Mouse (Mus musculus) myocyte (in vitro differentiated cells): ENCODE results near the gene Triobp. TPM values are rescaled to one million over a fixed set of nuclear protein-coding genes. Genes with fewer than 3 reads are reported as not detected.
A peak's percentile ranks its signal among the peaks of the same experiment; 100 is the strongest.

Experiments used
- H3K27me3 ChIP-seq: one replicate; pipeline ENCODE4 v1.6.1; 2011; ENCODE audit not compliant: control insufficient read depth, insufficient read depth, insufficient read length
- H3K36me3 ChIP-seq: one replicate; pipeline ENCODE4 v1.6.1; 2011; ENCODE audit not compliant: control insufficient read depth, insufficient read depth
- H3K4me2 ChIP-seq: one replicate; pipeline ENCODE4 v1.6.1; 2011; ENCODE audit warnings: low read depth, control low read depth
- H3K4me3 ChIP-seq: one replicate; pipeline ENCODE4 v1.5.1; 2011; ENCODE audit warnings: mild to moderate bottlenecking, control low read depth, moderate library complexity
- H3K79me2 ChIP-seq: one replicate; pipeline ENCODE4 v1.6.1; 2011; ENCODE audit not compliant: control insufficient read depth, insufficient read depth
- H3ac ChIP-seq: one replicate; pipeline ENCODE4 v1.6.1; 2011; ENCODE audit not compliant: control insufficient read depth, insufficient read length
- MYOD1 ChIP-seq, 3 experiments: IDR thresholded peaks; one replicate each; pipeline ENCODE4 v1.6.1; 2011; ENCODE audit warnings: control low read depth in 2 of 3, low read depth in 2 of 3, mild to moderate bottlenecking in 2 of 3, moderate library complexity in 1 of 3; ENCODE audit not compliant: insufficient read length in 2 of 3, control insufficient read depth in 1 of 3
- POLR2A ChIP-seq: IDR thresholded peaks from one replicate; pipeline ENCODE4 v1.6.1; 2011; ENCODE audit warnings: low read depth, mild to moderate bottlenecking, control low read depth, moderate library complexity; ENCODE audit not compliant: insufficient read length
- POLR2AphosphoS2 ChIP-seq: IDR thresholded peaks from one replicate; pipeline ENCODE4 v1.6.1; 2011; ENCODE audit warnings: low read depth, control low read depth; ENCODE audit not compliant: insufficient read length
- polyA plus RNA-seq: library from polyadenylated mRNA; unstranded; fragments of >200 nt; fragmentation: generic; extraction: Trizol; gene quantifications from one replicate; pipeline ENCODE4 v1.2.1, GENCODE M21; 2012; ENCODE audit warnings: missing spikeins

Triobp gene
- polyA plus RNA-seq, 1 experiment = 19.9 TPM

DNA sequence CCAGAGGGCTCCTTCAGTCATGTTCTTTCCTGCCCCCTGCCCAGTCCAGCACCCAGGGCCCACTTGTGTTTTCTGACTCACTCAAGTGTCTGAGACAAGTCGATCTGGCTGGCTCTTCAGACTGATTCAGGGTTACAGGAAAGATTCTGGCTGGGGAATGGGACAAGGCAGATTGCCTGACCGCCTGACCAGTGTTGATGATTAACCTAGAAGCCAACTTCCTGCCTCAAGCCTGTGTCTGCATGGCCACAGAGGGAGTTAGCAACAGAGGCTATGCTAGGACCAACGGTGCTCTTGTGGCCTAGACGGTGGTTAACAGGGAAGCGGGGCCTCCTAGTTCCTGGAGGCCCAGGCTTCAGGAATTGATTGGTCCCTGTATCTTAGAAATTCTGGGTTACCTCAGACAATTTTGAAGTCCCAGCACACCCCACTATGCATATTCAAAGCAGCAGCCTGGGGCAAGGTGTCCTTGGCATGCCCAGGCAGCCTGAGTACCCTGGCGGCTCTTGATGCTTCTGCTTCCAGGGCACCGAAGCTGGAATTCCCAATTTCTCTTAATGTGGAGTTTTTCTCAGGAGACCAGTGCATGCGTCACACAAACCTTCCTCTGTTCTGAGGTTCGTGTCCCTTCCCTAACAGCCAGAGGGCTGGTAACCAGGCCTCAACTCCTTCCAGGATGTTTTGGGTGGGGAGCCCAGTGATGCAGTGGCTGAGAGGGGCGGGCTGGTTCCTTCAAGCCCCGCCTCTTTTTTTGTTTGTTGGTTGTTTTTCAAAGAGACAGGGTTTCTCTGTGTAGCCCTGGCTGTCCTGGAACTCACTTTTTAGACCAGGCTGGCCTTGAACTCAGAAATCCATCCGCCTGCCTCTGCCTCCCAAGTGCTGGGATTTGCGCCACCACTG, 104.2 kb downstream of the Triobp start:
- no peak overlapping the region for H3ac ChIP-seq
- peaks cover 26% of the 10 kb centered on the region for H3K36me3 ChIP-seq
- no peaks in the 10 kb centered on the region for H3K79me2 ChIP-seq
- H3K27me3 ChIP-seq = no peaks in the 10 kb centered on the region
- TF ChIP-seq POLR2A (no peak), POLR2AphosphoS2 (peak; percentile 82)
- H3K4me2 ChIP-seq = no peak overlapping the region
- no peak overlapping the region for H3K4me3 ChIP-seq

DNA sequence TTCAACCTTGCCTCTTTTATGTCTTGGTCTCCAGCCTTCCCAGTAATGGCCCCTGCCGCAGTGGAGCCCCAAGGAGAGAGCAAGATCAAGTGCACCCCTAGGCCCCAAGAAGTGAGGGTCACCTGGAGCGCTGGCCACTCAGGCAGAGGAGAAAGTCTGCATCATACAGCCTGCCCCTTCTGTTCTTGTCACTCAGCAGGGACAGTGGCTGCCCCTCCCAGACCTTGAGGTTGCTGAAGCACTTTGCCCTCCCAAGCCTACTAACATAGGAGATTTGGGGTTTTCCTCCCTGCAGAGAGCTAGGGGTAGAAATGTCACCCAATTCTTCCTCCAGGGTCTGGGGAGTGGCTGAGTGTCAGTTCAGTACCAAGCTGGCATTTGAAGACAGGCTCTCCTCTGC, 104.8 kb downstream of the Triobp start:
- TF ChIP-seq POLR2A = no peak
- peak in 2 of 3 experiments; percentile 52 to 53 for TF ChIP-seq MYOD1 (IDR thresholded peaks at IDR 0.05; ENCODE audit: control insufficient read depth in 1 of 3, insufficient read length in 2 of 3, low read depth in 2 of 3)
- H3K36me3 ChIP-seq = peaks cover 32% of the 10 kb centered on the region
- H3K79me2 ChIP-seq = no peaks in the 10 kb centered on the region
- no peak overlapping the region for H3ac ChIP-seq
- H3K4me2 ChIP-seq = no peak overlapping the region
- H3K4me3 ChIP-seq = no peak overlapping the region
- no peaks in the 10 kb centered on the region for H3K27me3 ChIP-seq

Other genes starting within 250 kb of the Triobp start
- 0.07 TPM for gene Elfn2, start 229.0 kb upstream of the Triobp start, polyA plus RNA-seq
- 0.06 TPM for gene Mfng, start 174.2 kb upstream of the Triobp start, polyA plus RNA-seq
- gene Card10, start 144.7 kb upstream of the Triobp start, polyA plus RNA-seq = 1.4 TPM
- 76.0 TPM for gene Cdc42ep1, start 105.1 kb upstream of the Triobp start, polyA plus RNA-seq
- 2.2 TPM for gene Lgals2, start 92.2 kb upstream of the Triobp start, polyA plus RNA-seq
- 89.3 TPM for gene Gga1, start 70.5 kb upstream of the Triobp start, polyA plus RNA-seq
- gene Gm49510, start 48.1 kb upstream of the Triobp start, polyA plus RNA-seq = 0.04 TPM
- gene Sh3bp1, start 48.0 kb upstream of the Triobp start, polyA plus RNA-seq = 11.1 TPM
- gene Pdxp, start 33.8 kb upstream of the Triobp start, polyA plus RNA-seq = 33.1 TPM
- 13,722 TPM for gene Lgals1, start 21.0 kb upstream of the Triobp start, polyA plus RNA-seq
- gene Nol12, start 12.8 kb upstream of the Triobp start, polyA plus RNA-seq = 101 TPM
- 423 TPM for gene H1f0, start 80.7 kb downstream of the Triobp start, polyA plus RNA-seq
- 0.44 TPM for gene Galr3, start 94.2 kb downstream of the Triobp start, polyA plus RNA-seq
- gene Ankrd54, start 115.2 kb downstream of the Triobp start, polyA plus RNA-seq = 36.1 TPM
- 315 TPM for gene Eif3l, start 127.5 kb downstream of the Triobp start, polyA plus RNA-seq
- 18.0 TPM for gene Micall1, start 161.2 kb downstream of the Triobp start, polyA plus RNA-seq
- 388 TPM for gene Polr2f, start 193.3 kb downstream of the Triobp start, polyA plus RNA-seq
- gene 1700088E04Rik, start 193.5 kb downstream of the Triobp start, polyA plus RNA-seq = 15.2 TPM
- gene Sox10, start 217.5 kb downstream of the Triobp start, polyA plus RNA-seq = not detected